Mouse (Mus musculus): ENCODE measurements at regions not wholly inside any gene's neighbourhood (a gene's known extent, or its start where the extent isn't known, plus 50 kb on each side); places are given as distances from the start of the nearest gene placed in this dataset.
A peak's percentile ranks its signal among the peaks of the same experiment; 100 is the strongest.

- DNase-seq, result no peak
Measured at GRCm38 (mm10) chr3:137728689-137729088, 57.4 kb downstream of the Gm21962 start.

- DNase-seq, result no peak
Measured at GRCm38 (mm10) chr3:137729421-137729820, 58.1 kb downstream of the Gm21962 start.

GRCm38 (mm10) chr3:137737222-137737800 lies 66.0 kb downstream of the Gm21962 start:
- DNase-seq, result no peak

DNA sequence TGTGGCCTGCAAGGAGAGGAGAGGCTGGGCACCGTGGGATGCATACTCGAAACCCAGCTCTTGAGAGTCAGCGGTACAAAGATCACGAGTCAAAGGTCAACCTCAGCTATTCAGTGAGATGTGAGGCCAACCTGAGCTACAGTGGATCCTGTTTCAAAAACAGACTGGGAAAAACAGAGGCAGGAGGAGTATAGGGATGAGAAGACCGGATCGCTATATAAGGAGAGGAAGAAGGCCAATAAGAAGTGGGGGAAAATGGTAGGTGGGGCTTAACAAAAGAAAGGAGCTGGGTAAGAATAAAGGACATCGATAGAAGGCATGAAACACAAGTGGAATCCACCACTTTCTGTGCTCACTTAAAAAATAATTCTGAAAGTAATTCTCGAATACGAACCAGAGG lies 70.2 kb downstream of the Gm21962 start:
- DNase-seq, result no peak

GRCm38 (mm10) chr3:137742119-137742518 lies 70.8 kb downstream of the Gm21962 start:
- DNase-seq, result no peak

DNA sequence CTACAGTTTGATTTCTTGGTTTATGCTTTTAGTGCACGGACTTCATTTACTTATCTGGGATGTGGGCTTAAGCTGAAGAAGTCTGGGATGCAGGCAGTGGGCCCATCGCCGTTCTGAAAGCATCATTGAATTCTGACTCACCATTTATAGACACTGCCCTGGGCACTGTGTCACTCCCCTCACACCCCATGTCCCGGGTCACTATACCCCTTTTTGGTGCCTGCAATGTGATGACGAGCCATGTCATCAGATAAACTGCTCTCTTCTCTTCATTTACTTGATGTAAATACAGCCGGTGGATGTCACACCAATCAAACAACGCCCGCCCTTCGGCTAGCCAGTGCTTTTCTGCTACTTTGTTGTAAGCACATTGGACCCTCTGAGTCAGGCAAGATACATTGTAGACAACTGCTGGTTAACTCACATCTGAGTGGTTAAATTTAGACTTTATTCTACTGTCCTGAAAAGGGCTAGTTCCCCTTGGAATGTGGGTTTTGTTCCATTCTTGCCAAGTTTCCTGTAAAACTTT lies 80.5 kb downstream of the Gm21962 start:
- peak; percentile 25 for DNase-seq

DNA sequence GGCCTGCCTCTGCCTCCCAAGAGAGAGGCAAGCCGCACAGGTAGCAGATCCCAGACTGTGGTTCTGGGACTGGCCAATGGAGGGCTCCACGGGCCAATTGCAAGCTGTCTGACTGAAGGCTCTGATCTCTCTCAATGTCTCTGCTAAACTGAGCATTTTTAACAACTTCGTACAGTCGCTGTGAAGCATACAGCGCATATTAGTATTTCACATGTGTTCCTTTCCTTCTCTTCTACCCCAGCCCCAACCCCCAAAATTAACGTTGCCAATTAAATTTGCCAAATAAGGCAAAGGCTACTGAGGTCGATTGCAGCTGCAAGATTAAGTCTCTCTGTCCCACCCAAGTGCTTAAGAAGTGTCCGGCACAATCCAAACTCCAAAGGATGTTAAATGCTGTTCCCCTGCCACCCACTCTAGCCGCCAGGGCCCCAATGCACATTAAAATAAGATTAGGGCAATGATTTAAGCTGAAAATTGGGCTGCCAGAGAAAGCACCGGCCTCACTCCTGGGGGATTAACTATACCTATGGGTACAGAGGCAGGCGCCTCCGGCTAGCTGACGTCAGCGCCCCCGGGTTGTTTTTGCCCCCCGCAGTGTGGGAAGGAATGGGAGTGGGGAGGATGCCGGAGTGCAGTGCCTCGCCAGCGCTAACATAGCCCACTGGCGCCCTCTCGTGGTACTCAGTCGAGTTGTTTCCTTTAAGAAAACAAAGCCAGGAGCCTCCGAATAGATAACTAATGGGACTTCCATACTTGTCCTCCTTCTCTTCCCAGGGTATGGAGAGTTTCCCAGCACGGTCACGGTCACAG lies 81.3 kb downstream of the Gm21962 start:
- DNase-seq, result peak; percentile 85

- DNase-seq, result peak; percentile 6
Measured at GRCm38 (mm10) chr3:137753257-137753654, 81.9 kb downstream of the Gm21962 start.

GRCm38 (mm10) chr3:137755391-137755790 lies 84.1 kb downstream of the Gm21962 start:
- DNase-seq, result no peak

GRCm38 (mm10) chr3:137762213-137762884 lies 91.0 kb downstream of the Gm21962 start:
- DNase-seq, result no peak

DNA sequence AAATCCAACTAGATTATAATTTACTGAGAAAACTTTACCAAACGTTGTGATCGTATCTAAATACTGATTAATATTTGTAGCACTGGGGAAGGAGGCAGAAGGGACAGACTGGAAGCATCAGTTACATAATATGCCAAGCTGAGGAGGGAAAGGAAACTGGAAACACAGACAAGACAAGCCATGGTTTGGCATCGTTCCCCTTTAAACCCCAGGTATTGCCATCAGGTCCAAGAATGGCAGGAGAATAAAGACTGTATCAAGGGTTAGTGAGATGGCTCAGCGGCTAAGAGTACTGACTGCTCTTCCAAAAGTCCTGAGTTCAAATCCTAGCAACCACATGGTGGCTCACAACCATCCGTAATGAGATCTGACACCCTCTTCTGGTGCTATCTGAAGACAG lies 92.1 kb downstream of the Gm21962 start:
- no peak for DNase-seq

GRCm38 (mm10) chr3:137768627-137769026 lies 95.7 kb upstream of the H2afz start:
- DNase-seq, result no peak

DNA sequence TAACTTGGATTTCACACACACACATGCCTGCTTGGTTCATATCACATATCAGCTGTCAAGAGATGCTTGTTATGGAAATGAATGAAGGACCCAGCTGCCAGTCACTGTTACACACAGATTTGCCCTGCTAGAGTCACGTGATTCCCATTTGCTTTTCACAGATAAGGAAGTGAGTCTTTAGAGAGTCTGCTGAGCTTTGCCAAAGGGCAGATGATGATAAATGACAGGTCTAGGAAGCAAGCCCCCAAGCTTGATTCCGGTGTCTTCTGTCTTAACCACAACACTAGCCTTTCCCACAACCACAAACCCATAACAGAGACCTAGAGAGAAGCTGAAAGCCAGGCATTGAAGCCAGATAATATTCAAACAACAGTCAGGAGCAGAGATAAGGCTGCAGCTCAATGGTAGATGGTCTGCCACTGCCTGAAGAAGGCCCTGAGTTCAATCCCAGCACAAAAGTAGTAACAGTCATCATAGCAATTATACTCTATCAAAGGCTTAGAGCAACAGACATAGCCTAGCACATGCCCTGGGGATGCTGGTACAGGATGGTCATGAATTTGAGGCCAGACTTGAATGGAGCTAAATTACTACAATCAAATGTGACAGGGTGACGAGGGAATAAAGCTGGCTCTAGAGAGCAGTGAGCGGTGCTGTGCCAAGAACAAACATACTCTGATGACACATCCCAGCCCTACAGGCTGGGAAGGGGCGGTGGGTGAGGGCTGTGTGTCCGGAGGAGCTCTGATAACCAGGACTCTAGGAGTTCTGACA lies 89.0 kb upstream of the H2afz start:
- DNase-seq, result peak; percentile 9

- DNase-seq, result peak; percentile 57
Measured at GRCm38 (mm10) chr3:137778113-137778512, 86.2 kb upstream of the H2afz start.

- DNase-seq, result no peak
Measured at GRCm38 (mm10) chr3:137780029-137780428, 84.3 kb upstream of the H2afz start.

DNA sequence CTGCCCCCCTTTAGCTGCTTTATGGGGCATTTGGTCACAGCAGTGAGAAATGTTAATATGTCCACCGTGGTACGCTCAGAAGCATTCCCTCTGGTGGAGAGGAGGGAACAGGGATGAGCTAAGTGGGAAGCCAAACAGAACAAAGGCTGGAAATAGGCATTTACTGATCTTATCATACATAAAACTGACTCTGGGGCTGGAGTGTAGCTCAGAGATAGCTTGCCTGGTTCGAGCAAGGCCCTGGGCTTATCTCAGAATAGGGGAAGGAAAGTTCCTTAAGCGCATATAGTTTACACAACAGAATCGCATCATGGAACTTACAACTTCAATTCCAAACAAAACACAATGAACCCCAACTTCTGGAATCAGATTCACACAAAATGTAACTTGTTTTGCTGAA lies 81.5 kb upstream of the H2afz start:
- no peak for DNase-seq

DNA sequence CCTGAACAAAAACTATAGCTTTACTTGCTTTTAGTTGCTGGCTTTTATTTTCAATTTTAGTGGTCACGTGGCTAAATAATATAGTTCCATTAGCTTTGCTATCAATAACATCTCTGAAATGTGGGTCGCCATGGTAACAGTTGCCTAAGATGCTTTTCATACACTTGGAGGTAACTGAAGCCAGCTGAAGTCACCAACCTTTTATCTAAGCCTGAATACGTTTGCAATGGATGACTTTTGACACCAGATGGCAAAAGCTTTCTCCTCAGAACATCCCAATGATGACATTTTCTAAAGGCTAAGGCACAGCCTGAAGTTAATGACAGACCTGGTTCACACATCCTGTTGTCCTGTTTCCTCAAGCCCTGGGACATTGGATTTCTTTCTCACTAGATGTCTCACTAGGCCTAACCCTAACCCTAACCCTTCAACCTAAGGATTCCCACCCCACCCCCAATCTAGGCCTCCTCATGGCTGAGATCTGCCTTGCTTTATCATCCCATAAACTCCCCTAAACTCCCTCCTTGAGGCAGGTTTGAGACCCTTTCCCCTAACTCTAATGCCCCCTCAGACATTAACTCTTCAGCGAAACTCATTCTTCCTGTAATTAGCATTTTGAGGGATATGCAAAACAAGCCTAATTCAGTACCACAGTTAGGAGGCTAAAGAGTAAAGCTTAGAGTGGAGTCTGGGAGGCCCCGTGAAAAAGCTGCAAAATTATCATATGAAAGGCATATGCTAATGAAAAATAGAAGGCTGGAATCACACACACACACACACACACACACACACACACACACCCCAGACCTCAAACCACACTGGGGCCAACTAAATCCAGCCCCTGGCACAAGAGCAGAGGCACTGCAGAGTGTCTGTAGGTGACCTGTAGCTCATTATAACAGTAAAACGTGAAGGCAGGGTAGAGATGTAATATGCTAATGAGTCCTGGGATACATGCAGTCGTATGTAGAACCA lies 80.1 kb upstream of the H2afz start:
- DNase-seq, result no peak

GRCm38 (mm10) chr3:137785224-137785623 lies 79.1 kb upstream of the H2afz start:
- no peak for DNase-seq

DNA sequence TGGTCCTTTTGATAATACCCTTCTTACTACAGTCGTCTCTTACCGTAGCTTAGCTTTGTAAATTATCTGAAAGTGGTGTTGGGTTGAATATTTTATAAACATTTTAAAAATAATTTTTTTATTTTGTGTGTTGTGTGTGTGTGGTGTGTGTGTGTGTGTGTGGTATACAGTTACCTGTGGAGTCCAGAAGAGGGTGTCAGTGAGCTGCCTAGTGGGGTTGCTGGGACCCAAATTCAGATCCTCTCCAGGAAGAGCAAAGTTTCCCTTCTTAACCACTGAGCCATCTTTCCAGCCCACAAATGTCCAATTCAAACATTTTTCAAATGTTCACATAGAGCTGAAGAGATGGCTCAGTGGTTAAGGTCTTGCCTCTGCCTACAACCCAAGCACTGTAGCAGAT lies 78.4 kb upstream of the H2afz start:
- no peak for DNase-seq

- no peak for DNase-seq
Measured at GRCm38 (mm10) chr3:137789671-137790070, 74.6 kb upstream of the H2afz start.

- DNase-seq, result no peak
Measured at GRCm38 (mm10) chr3:137790340-137790739, 73.9 kb upstream of the H2afz start.

Measured in lung, postnatal 10 days (tissue).